8 mouse cellular contexts compared by ENCODE assay signal in genomic region chr3:51560511-51561108, GRCm38 (mm10). TPM values are rescaled to one million over a fixed set of nuclear protein-coding genes. Genes with fewer than 3 reads are reported as not detected.
DNase-seq lines count a peak whose midpoint lies in the region; ATAC-seq and TF ChIP-seq lines count a peak whose summit lies in the region.

TSS of gene Setd7 (minus strand) at chr3:51560879.

- peak within 1 kb of the TSS; percentile 85 for H3K4me3 ChIP-seq in erythroblast, embryonic 14.5 days (replicated peaks)
- peak within 1 kb of the TSS; percentile 84 for H3K4me3 ChIP-seq in embryonic facial prominence, embryonic 11.5 days (ENCODE audit: low read depth, low read length)
- H3K4me3 ChIP-seq in heart, adult 2 months = peak within 1 kb of the TSS; percentile 95
- H3K4me3 ChIP-seq in limb, embryonic 13.5 days = peak within 1 kb of the TSS; percentile 86
- H3K4me3 ChIP-seq in midbrain, embryonic 15.5 days = peak within 1 kb of the TSS; percentile 96
- H3K4me3 ChIP-seq in spleen, adult 2 months (ENCODE audit: extremely low read depth, insufficient read depth, insufficient read length) = peak within 1 kb of the TSS; percentile 98

- 0 out of 2 replicates have a peak, but pooled peaks cover 1% of the 10 kb centered on the region for H3K79me2 ChIP-seq in heart, adult 2 months (replicated peaks; ENCODE audit: control insufficient read depth, insufficient read depth, low read length)

- under 1% methylated on average over 43 of the region's 48 CpGs for WGBS in embryonic facial prominence, embryonic 11.5 days
- under 1% methylated on average over 41 of the region's 48 CpGs for WGBS in heart, adult 2 months
- WGBS in limb, embryonic 13.5 days = under 1% methylated on average over 48 of the region's 48 CpGs
- WGBS in midbrain, embryonic 15.5 days = under 1% methylated on average over 44 of the region's 48 CpGs
- WGBS in spleen, adult 2 months = under 1% methylated on average over 43 of the region's 48 CpGs

- peak; percentile 84 for DNase-seq in embryonic facial prominence, embryonic 11.5 days (ENCODE audit: low spot score)
- peak; percentile 89 to 90 for DNase-seq in heart, adult 2 months
- peak; percentile 65 to 67 for DNase-seq in kidney, adult 8-10 months
- peak; percentile 33 to 75 for DNase-seq in spleen, adult 2 months (ENCODE audit: low read depth in 1 of 2, low spot score in 2 of 2)

- H3K27me3 ChIP-seq in erythroblast, embryonic 14.5 days (ENCODE audit: control insufficient read depth) = peaks cover 40% of the 10 kb centered on the region
- H3K27me3 ChIP-seq in embryonic facial prominence, embryonic 11.5 days (ENCODE audit: control insufficient read depth, insufficient read depth, low read length) = no peaks in the 10 kb centered on the region
- no peaks in the 10 kb centered on the region for H3K27me3 ChIP-seq in heart, adult 2 months (ENCODE audit: control insufficient read depth, insufficient read depth, low read length)
- H3K27me3 ChIP-seq in limb, embryonic 13.5 days = no peaks in the 10 kb centered on the region; the same call in 1 of the 2 replicates
- H3K27me3 ChIP-seq in midbrain, embryonic 15.5 days (replicated peaks) = no peaks in the 10 kb centered on the region
- H3K27me3 ChIP-seq in spleen, adult 2 months (ENCODE audit: control insufficient read depth, insufficient read depth, low read length) = no peaks in the 10 kb centered on the region

- peak within 1 kb of the TSS; percentile 90 for H3K4me2 ChIP-seq in embryonic facial prominence, embryonic 11.5 days (ENCODE audit: low read depth, low read length)
- H3K4me2 ChIP-seq in limb, embryonic 13.5 days (replicated peaks) = peak within 1 kb of the TSS; percentile 99
- peak within 1 kb of the TSS; percentile 94 for H3K4me2 ChIP-seq in midbrain, embryonic 15.5 days

- intact Hi-C loops in heart, adult 2 months (cut with DNase I) = loop anchor here (5.0 kb wide), 5 partner anchors 78 to 1457 kb away; partner anchors contain the start of genes Cog6 and Rab33b

- no peaks in the 10 kb centered on the region for H3K36me3 ChIP-seq in erythroblast, embryonic 14.5 days (ENCODE audit: control insufficient read depth)
- H3K36me3 ChIP-seq in embryonic facial prominence, embryonic 11.5 days (replicated peaks; ENCODE audit: control insufficient read depth, insufficient read depth, low read depth, low read length) = no peaks in the 10 kb centered on the region
- no peaks in the 10 kb centered on the region for H3K36me3 ChIP-seq in heart, adult 2 months (ENCODE audit: control insufficient read depth, insufficient read depth, low read length)
- peaks cover 6% of the 10 kb centered on the region; the same call in 1 of the 2 replicates for H3K36me3 ChIP-seq in limb, embryonic 13.5 days
- no peaks in the 10 kb centered on the region for H3K36me3 ChIP-seq in midbrain, embryonic 15.5 days (replicated peaks)
- H3K36me3 ChIP-seq in spleen, adult 2 months (ENCODE audit: control insufficient read depth, insufficient read depth, low read length) = no peaks in the 10 kb centered on the region

- H3K4me1 ChIP-seq in erythroblast, embryonic 14.5 days (ENCODE audit: control insufficient read depth) = peaks cover 22% of the 10 kb centered on the region
- peaks cover 2% of the 10 kb centered on the region; the same call in 1 of the 2 replicates for H3K4me1 ChIP-seq in embryonic facial prominence, embryonic 11.5 days (ENCODE audit: control insufficient read depth, insufficient read depth, low read length)
- peaks cover 1% of the 10 kb centered on the region; the same call in 1 of the 2 replicates for H3K4me1 ChIP-seq in heart, adult 2 months (ENCODE audit: control insufficient read depth, insufficient read depth, low read length)
- peaks cover 17% of the 10 kb centered on the region for H3K4me1 ChIP-seq in limb, embryonic 13.5 days
- peaks cover 30% of the 10 kb centered on the region for H3K4me1 ChIP-seq in midbrain, embryonic 15.5 days
- peaks cover 3% of the 10 kb centered on the region; the same call in 1 of the 2 replicates for H3K4me1 ChIP-seq in spleen, adult 2 months (ENCODE audit: control insufficient read depth, insufficient read depth, insufficient read length)

- H3K9me3 ChIP-seq in erythroblast, embryonic 14.5 days (ENCODE audit: control insufficient read depth, low read length) = no peaks in the 10 kb centered on the region
- H3K9me3 ChIP-seq in embryonic facial prominence, embryonic 11.5 days (replicated peaks; ENCODE audit: control insufficient read depth, low read length) = no peaks in the 10 kb centered on the region
- no peaks in the 10 kb centered on the region for H3K9me3 ChIP-seq in limb, embryonic 13.5 days
- no peaks in the 10 kb centered on the region for H3K9me3 ChIP-seq in midbrain, embryonic 15.5 days

- ATAC-seq in erythroblast, adult 5-6 weeks (replicated peaks; ENCODE audit: low FRiP score, poor library complexity, severe bottlenecking) = no peak
- ATAC-seq in embryonic facial prominence, embryonic 11.5 days (replicated peaks; ENCODE audit: insufficient number of reproducible peaks, low FRiP score, low TSS enrichment, low read depth) = peak; percentile 87
- peak; percentile 77 for ATAC-seq in limb, embryonic 13.5 days (ENCODE audit: low FRiP score, low read depth)
- peak; percentile 87 for ATAC-seq in midbrain, embryonic 15.5 days (replicated peaks)

- TF ChIP-seq POLR2A in heart, adult 2 months (IDR thresholded peaks at IDR 0.05; ENCODE audit: insufficient read depth, low read depth, low read length) = peak; percentile 90
- peak; percentile 63 for TF ChIP-seq POLR2A in spleen, adult 2 months (IDR thresholded peaks at IDR 0.05; ENCODE audit: low read depth, low read length)

- TF ChIP-seq CTCF in heart, adult 2 months (IDR thresholded peaks at IDR 0.05) = peak; percentile 35
- TF ChIP-seq CTCF in spleen, adult 2 months (IDR thresholded peaks at IDR 0.05; ENCODE audit: extremely low read depth, insufficient read depth, insufficient read length, insufficient replicate concordance) = no peak

- peak; percentile 33; the same call in 1 of the 2 replicates for TF ChIP-seq EP300 in heart, adult 2 months (IDR thresholded peaks at IDR 0.05; ENCODE audit: insufficient read depth, low read depth, low read length)

- peak within 1 kb of the TSS; percentile 86 for H3K27ac ChIP-seq in embryonic facial prominence, embryonic 11.5 days (replicated peaks; ENCODE audit: low read depth, low read length)
- peak within 1 kb of the TSS; percentile 94 for H3K27ac ChIP-seq in heart, adult 2 months
- peak within 1 kb of the TSS; percentile 89 for H3K27ac ChIP-seq in limb, embryonic 13.5 days
- peak within 1 kb of the TSS; percentile 95 for H3K27ac ChIP-seq in midbrain, embryonic 15.5 days
- H3K27ac ChIP-seq in spleen, adult 2 months (ENCODE audit: insufficient read depth, low read length) = peak within 1 kb of the TSS; percentile 94

- H3K9ac ChIP-seq in embryonic facial prominence, embryonic 11.5 days (replicated peaks; ENCODE audit: low read length) = peak within 1 kb of the TSS; percentile 92
- H3K9ac ChIP-seq in heart, adult 2 months (ENCODE audit: low read depth, low read length) = peak within 1 kb of the TSS; percentile 94
- H3K9ac ChIP-seq in limb, embryonic 13.5 days = peak within 1 kb of the TSS; percentile 93
- H3K9ac ChIP-seq in midbrain, embryonic 15.5 days = peak within 1 kb of the TSS; percentile 98

RNA-seq across cellular contexts. Expression of gene Setd7, which starts in this region (rescaled TPM):
- 0.02 and 0.24 TPM in 2 replicates for polyA plus RNA-seq in erythroblast, embryonic 14.5 days (2012)
- total RNA-seq in erythroblast, adult 5-6 weeks (2015; ENCODE audit: low replicate concordance) = 7.5 and 9.8 TPM in 2 replicates
- total RNA-seq in erythroblast, adult 5-6 weeks (2017; ENCODE audit: low replicate concordance) = 4.3 and 7.7 TPM in 2 replicates
- polyA plus RNA-seq in embryonic facial prominence, embryonic 11.5 days (2014; fragmentation: Nextera tagmentation; extraction: Ambion mirVana) = 4.9 and 5.0 TPM in 2 replicates
- 10 to 100 TPM; 51.0 to 68.2 TPM for total RNA-seq in heart, adult 2 months (2021)
- 21.6 and 36.6 TPM in 2 replicates for polyA plus RNA-seq in heart, adult 2 months (2012; rRNA removed)
- 4.9 and 5.1 TPM in 2 replicates for polyA plus RNA-seq in limb, embryonic 13.5 days (2015; fragmentation: Nextera tagmentation; extraction: Ambion mirVana)
- polyA plus RNA-seq in midbrain, embryonic 15.5 days (2015; fragmentation: Nextera tagmentation; extraction: Ambion mirVana) = 3.4 and 3.7 TPM in 2 replicates
- 11.2 and 11.4 TPM in 2 replicates for polyA plus RNA-seq in spleen, adult 2 months (2012; rRNA removed)

Comparison
In these comparisons a context has a peak if more than half of its experiments do, and no peak if none do; other contexts are left out.
1. RNA of gene Setd7 (total RNA-seq): 51.0 to 68.2 TPM in heart, adult 2 months; 4.3 to 9.8 TPM in erythroblast, adult 5-6 weeks; every median in the first group is over 4 times any median in the second.
2. Peak in every context shown above with its lines, with median percentiles within 50 percentile points of each other: H3K4me3 ChIP-seq, DNase-seq, H3K27ac ChIP-seq, H3K4me2 ChIP-seq and H3K9ac ChIP-seq.